Mouse (Mus musculus): Measurements from ENCODE around the gene Znhit6.

- TF ChIP-seq POLR2A (IDR thresholded peaks at IDR 0.05; ENCODE audit: extremely low read depth, insufficient read depth, low read length) (no peak), CTCF (IDR thresholded peaks at IDR 0.05; ENCODE audit: low read depth, low read length) (no peak)
Measured at GRCm38 (mm10) chr3:145646666-145647065, 70.7 kb downstream of the Znhit6 start.
